Mouse (Mus musculus) CH12.LX (cell line): Measurements from ENCODE around the gene Casc4. TPM values are rescaled to one million over a fixed set of nuclear protein-coding genes. Genes with fewer than 3 reads are reported as not detected.

Source experiments
- DNase-seq: peaks from one replicate; pipeline ENCODE4 v3.0.0-alpha.2; 2013; ENCODE audit errors: extremely low read depth
- H3K27ac ChIP-seq: 2 replicates; pipeline ENCODE4 v1.5.1; 2012; ENCODE audit warnings: low read depth, mild to moderate bottlenecking, control low read depth, moderate library complexity; ENCODE audit not compliant: insufficient read depth
- H3K27me3 ChIP-seq: replicated peaks from 2 replicates; pipeline ENCODE3; 2012; ENCODE audit warnings: inconsistent platforms
- H3K36me3 ChIP-seq, 2 experiments: replicated peaks in 1 of 2; 2 replicates each; pipeline versions ENCODE3 to v1.6.1; 2012; ENCODE audit warnings: inconsistent platforms in 1 of 2, low read length in 1 of 2, mild to moderate bottlenecking in 1 of 2, mixed read lengths in 1 of 2, moderate library complexity in 1 of 2; ENCODE audit not compliant: control insufficient read depth in 1 of 2, insufficient read depth in 1 of 2
- H3K4me1 ChIP-seq, 2 experiments: 2 replicates each; pipeline ENCODE4 v1.6.1; 2012; ENCODE audit warnings: inconsistent platforms in 1 of 2, moderate library complexity in 1 of 2; ENCODE audit not compliant: insufficient read depth in 2 of 2, control insufficient read depth in 1 of 2
- H3K4me2 ChIP-seq: 2 replicates; pipeline ENCODE4 v1.6.1; 2012; ENCODE audit warnings: low read depth, mild to moderate bottlenecking, control low read depth; ENCODE audit not compliant: poor library complexity, insufficient read depth, severe bottlenecking
- H3K4me3 ChIP-seq, 3 experiments: fragments of 150-350 bp in 1 of 3; sonication (generic) in 1 of 3; replicated peaks in 1 of 3; 2 replicates each; pipeline versions ENCODE3 to v1.5.1; 2011 to 2012; ENCODE audit warnings: low read depth in 2 of 3, low read length in 2 of 3, mild to moderate bottlenecking in 2 of 3, moderate library complexity in 2 of 3, control low read depth in 1 of 3, improper control_type of control experiment in 1 of 3, inconsistent platforms in 1 of 3, mixed read lengths in 1 of 3; ENCODE audit not compliant: poor library complexity in 1 of 3
- H3K79me2 ChIP-seq: replicated peaks from 2 replicates; pipeline ENCODE4 v1.6.1; 2012; ENCODE audit warnings: mild to moderate bottlenecking, moderate library complexity; ENCODE audit not compliant: control insufficient read depth, poor library complexity, insufficient read depth, severe bottlenecking; ENCODE audit errors: extremely low read depth
- H3K9ac ChIP-seq: 2 replicates; pipeline ENCODE4 v1.6.1; 2012; ENCODE audit warnings: low read depth, mild to moderate bottlenecking, control low read depth, moderate library complexity; ENCODE audit not compliant: insufficient read depth
- H3K9me3 ChIP-seq: replicated peaks from 2 replicates; pipeline ENCODE3; 2012; ENCODE audit warnings: low read length, inconsistent platforms, mixed read lengths
- BHLHE40 ChIP-seq: IDR thresholded peaks from 2 replicates; pipeline ENCODE4 v1.6.1; 2011; ENCODE audit warnings: mild to moderate bottlenecking, low read depth, low read length, improper control_type of control experiment
- CHD1 ChIP-seq: IDR thresholded peaks from 2 replicates; pipeline ENCODE4 v1.6.1; 2012; ENCODE audit warnings: low read depth, low read length, improper control_type of control experiment, inconsistent platforms
- ELF1 ChIP-seq: IDR thresholded peaks from 2 replicates; pipeline ENCODE4 v1.6.1; 2014; ENCODE audit warnings: low read depth, mild to moderate bottlenecking, inconsistent platforms, low read length, improper control_type of control experiment
- ETS1 ChIP-seq: conservative IDR thresholded peaks from 2 replicates; pipeline ENCODE4 v1.6.1; 2012; ENCODE audit warnings: low read depth, mild to moderate bottlenecking, inconsistent platforms, low read length, improper control_type of control experiment, moderate library complexity
- IRF4 ChIP-seq: IDR thresholded peaks from 2 replicates; pipeline ENCODE4 v1.6.1; 2014; ENCODE audit warnings: low read depth, mild to moderate bottlenecking, inconsistent platforms, low read length, improper control_type of control experiment
- MAZ ChIP-seq: IDR thresholded peaks from 2 replicates; pipeline ENCODE4 v1.6.1; 2012; ENCODE audit warnings: low read depth, mild to moderate bottlenecking, inconsistent platforms, low read length, improper control_type of control experiment, moderate library complexity
- MEF2A ChIP-seq: IDR thresholded peaks from 2 replicates; pipeline ENCODE4 v1.6.1; 2014; ENCODE audit warnings: low read depth, mild to moderate bottlenecking, inconsistent platforms, low read length, improper control_type of control experiment, borderline replicate concordance
- SIN3A ChIP-seq: IDR thresholded peaks from 2 replicates; pipeline ENCODE4 v1.6.1; 2012; ENCODE audit warnings: low read length, improper control_type of control experiment, inconsistent platforms
- SMC3 ChIP-seq: IDR thresholded peaks from 2 replicates; pipeline ENCODE4 v1.6.1; 2011; ENCODE audit warnings: low read depth, low read length, improper control_type of control experiment
- ZKSCAN1 ChIP-seq: IDR thresholded peaks from 2 replicates; pipeline ENCODE4 v1.6.1; 2012; ENCODE audit warnings: low read depth, inconsistent platforms, low read length, improper control_type of control experiment, borderline replicate concordance
- dilution Hi-C: fragments of 300-500 bp; cut with MboI; formaldehyde crosslinking; loops from 2 replicates; pipeline ENCODE4 v1.14.3; 2020; ENCODE audit warnings: low sequenced_read_pairs; ENCODE audit not compliant: extremely low pct_unique_long_range_greater_than_20kb, extremely low pct_ligation_motif_present
- in situ Hi-C: fragments of 300-500 bp; cut with MboI; formaldehyde crosslinking; loops from 3 replicates; pipeline ENCODE4 v1.14.3; 2019; ENCODE audit warnings: low sequenced_read_pairs, low pct_ligation_motif_present, low pct_unique_long_range_greater_than_20kb, mixed read lengths
- polyA plus RNA-seq: library from polyadenylated mRNA; unstranded; fragments of >175 nt; gene quantifications from 2 replicates; pipeline ENCODE4 v1.2.1, GENCODE M21; 2012; ENCODE audit warnings: low read depth; ENCODE audit not compliant: insufficient read length
- total RNA-seq, 2 experiments: library from RNA; depleted of rRNA; stranded (reverse); fragments of 300-350 nt in 1 of 2; fragments of >200 nt in 1 of 2; gene quantifications; 2 replicates each; pipeline ENCODE4 v1.2.3; 2012 to 2014

The Casc4 gene
- total and polyA plus RNA-seq, 3 experiments, result 10.9 to 19.7 (median 14.4) TPM

DNA sequence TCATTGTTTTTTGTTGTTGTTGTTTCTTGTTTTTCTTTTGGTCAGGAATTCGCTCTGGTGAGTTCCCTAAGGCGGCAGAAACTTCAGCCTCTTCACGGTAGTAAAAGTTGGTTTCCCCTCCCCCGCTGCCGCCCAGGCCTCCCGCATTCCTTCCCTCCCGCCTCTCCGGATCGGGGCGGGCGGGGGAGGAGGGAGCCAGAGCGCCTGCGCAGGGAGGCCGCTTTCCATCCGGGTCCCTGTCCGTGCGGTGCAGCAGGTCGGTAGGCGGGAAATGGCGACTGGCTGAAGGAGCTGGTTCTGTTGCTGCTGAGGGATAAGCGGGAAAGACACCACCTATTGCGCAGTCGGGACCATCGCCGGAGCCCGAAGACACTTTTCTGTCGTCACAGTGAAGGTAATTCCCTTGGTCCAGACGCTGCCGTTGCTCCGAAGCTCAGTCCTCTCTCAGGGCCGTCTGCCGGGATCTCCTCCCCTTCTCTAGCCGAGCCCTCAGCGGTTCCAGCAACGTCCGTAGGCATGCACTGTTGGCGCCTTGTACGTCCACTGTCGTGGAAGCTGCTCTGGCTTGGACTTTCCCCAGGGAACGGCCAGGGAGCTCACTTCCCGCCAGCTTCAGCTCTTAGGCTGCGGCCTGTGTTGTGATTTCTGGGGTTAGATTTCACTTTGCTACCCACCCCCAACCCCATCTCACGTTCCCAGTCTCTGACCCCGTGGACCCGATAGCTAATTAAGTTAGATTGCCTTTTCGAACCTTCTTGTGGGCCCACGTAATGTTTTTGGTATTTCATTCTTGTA lies 89.7 kb downstream of the Casc4 start (continued):
- TF ChIP-seq BHLHE40 (no peak; the same call in none of the 2 replicates), SMC3 (no peak), IRF4 (peak; percentile 62; the same call in 1 of the 2 replicates)

DNA sequence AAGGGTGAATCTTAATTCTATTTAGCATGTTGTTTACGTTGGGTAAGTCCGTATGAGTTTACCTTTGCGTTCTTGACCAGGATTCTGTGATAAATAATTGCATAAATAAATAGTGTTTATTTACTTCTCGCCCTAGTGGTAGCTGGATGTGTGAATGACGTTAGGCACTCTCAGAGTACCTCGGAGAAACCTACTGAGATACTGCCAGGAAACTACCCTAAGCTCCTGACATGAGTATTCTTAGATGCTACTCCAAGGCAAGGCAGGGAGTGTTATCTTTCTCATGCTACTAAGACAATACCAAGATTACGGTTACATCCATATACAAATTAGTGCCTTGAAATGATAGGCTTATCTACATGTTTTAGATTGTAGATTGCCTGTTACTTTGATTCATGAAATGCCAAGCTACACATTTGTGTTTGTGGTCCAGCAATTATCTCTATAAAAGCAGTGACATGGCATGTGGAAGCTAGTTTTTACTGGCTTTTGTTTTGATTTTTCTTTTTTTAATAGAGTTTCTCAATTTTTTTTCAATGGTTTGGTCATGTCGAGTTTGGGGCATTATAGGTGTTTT lies 90.5 kb downstream of the Casc4 start:
- peaks cover 4 to 22% of the 10 kb centered on the region in 2 experiments for H3K36me3 ChIP-seq
- TF ChIP-seq ELF1, result no peak
- TF ChIP-seq ZKSCAN1, result no peak
- no peak for TF ChIP-seq BHLHE40
- TF ChIP-seq SIN3A, result no peak
- no peak for TF ChIP-seq MEF2A
- no peak for TF ChIP-seq MAZ
- TF ChIP-seq ETS1, result no peak
- no peak for TF ChIP-seq CHD1
- TF ChIP-seq, all 38 proteins: peak for 0
- Histone ChIP-seq H3K9ac (peak overlapping the region; percentile 81), H3K4me1 (peaks cover 2 to 22% of the 10 kb centered on the region in 2 experiments; a peak in 3 of 4 replicates), H3K4me3 (peak overlapping the region; percentile 70 to 99 (median 86)), H3K4me2 (peak overlapping the region; percentile 37), H3K27ac (no peak overlapping the region), H3K9me3 (no peaks in the 10 kb centered on the region), H3K79me2 (peaks cover 44% of the 10 kb centered on the region), H3K27me3 (no peaks in the 10 kb centered on the region)
- dilution Hi-C loops, result no loop called here
- in situ Hi-C loops, result no loop called here
- peak; percentile 12 for DNase-seq

Other genes starting within 250 kb of the Casc4 start
- gene Frmd5, start 59.9 kb upstream of the Casc4 start, total RNA-seq (2012; rRNA removed), result 1.9 and 2.1 TPM in 2 replicates
- 3.2 and 3.7 TPM in 2 replicates for gene Frmd5, start 59.9 kb upstream of the Casc4 start, total RNA-seq (2014; rRNA removed)
- gene Frmd5, start 59.9 kb upstream of the Casc4 start, polyA plus RNA-seq, result 3.5 and 4.3 TPM in 2 replicates
- 28.5 and 30.8 TPM in 2 replicates for gene Ctdspl2, start 89.0 kb downstream of the Casc4 start, total RNA-seq (2012; rRNA removed)
- 55.8 and 57.1 TPM in 2 replicates for gene Ctdspl2, start 89.0 kb downstream of the Casc4 start, total RNA-seq (2014; rRNA removed)
- gene Ctdspl2, start 89.0 kb downstream of the Casc4 start, polyA plus RNA-seq, result 23.2 and 24.0 TPM in 2 replicates
- gene Mageb3, start 89.1 kb downstream of the Casc4 start, total RNA-seq (2012; rRNA removed), result 0.04 TPM in 1 of 2 replicates, not detected in the other
- not detected in 2 replicates for gene Mageb3, start 89.1 kb downstream of the Casc4 start, total RNA-seq (2014; rRNA removed)
- not detected in 2 replicates for gene Mageb3, start 89.1 kb downstream of the Casc4 start, polyA plus RNA-seq
- gene Eif3j1, start 161.6 kb downstream of the Casc4 start, total RNA-seq (2012; rRNA removed), result 20.1 and 27.9 TPM in 2 replicates
- 40.1 and 40.5 TPM in 2 replicates for gene Eif3j1, start 161.6 kb downstream of the Casc4 start, total RNA-seq (2014; rRNA removed)
- 26.3 and 27.9 TPM in 2 replicates for gene Eif3j1, start 161.6 kb downstream of the Casc4 start, polyA plus RNA-seq